Comparison of ENCODE assay signal across 7 mouse cellular contexts in genomic region chr7:98349096-98349495, GRCm38 (mm10). TPM values are rescaled to one million over a fixed set of nuclear protein-coding genes. Genes with fewer than 3 reads are reported as not detected.
DNase-seq lines count a peak whose midpoint lies in the region; ATAC-seq and TF ChIP-seq lines count a peak whose summit lies in the region.

No protein-coding gene starts in this region.

- TF ChIP-seq EP300 in MEL (IDR thresholded peaks at IDR 0.05; ENCODE audit: low read depth in 1 of 2, low read length in 2 of 2), result no peak

- no peak overlapping the region for H3K9ac ChIP-seq in MEL (ENCODE audit: control insufficient read depth, low read depth, low read length, poor library complexity, severe bottlenecking)
- H3K9ac ChIP-seq in embryonic facial prominence, embryonic 14.5 days (ENCODE audit: low read depth, low read length), result no peak overlapping the region

- H3K4me2 ChIP-seq in embryonic facial prominence, embryonic 14.5 days (ENCODE audit: low read depth, low read length), result no peak overlapping the region

- H3K79me2 ChIP-seq in MEL (ENCODE audit: control insufficient read depth, insufficient read depth, low read length, poor library complexity), result no peaks in the 10 kb centered on the region

- no peak overlapping the region for H3K4me3 ChIP-seq in MEL (ENCODE audit: control insufficient read depth in 1 of 2, insufficient read depth in 1 of 2, low read depth in 2 of 2, low read length in 2 of 2)
- no peak overlapping the region for H3K4me3 ChIP-seq in embryonic facial prominence, embryonic 14.5 days (ENCODE audit: low read depth, low read length)
- no peak overlapping the region for H3K4me3 ChIP-seq in small intestine, adult 2 months (ENCODE audit: low read depth, low read length)

- no peak overlapping the region for H3K27ac ChIP-seq in MEL (ENCODE audit: control insufficient read depth, low read depth, low read length)
- H3K27ac ChIP-seq in embryonic facial prominence, embryonic 14.5 days (replicated peaks; ENCODE audit: low read depth, low read length), result no peak overlapping the region
- no peak overlapping the region for H3K27ac ChIP-seq in small intestine, adult 2 months (ENCODE audit: insufficient read depth, low read depth, low read length)

- H3K36me3 ChIP-seq in MEL (ENCODE audit: control insufficient read depth in 1 of 2, insufficient read depth in 2 of 2, low read length in 2 of 2), result no peaks in the 10 kb centered on the region
- H3K36me3 ChIP-seq in embryonic facial prominence, embryonic 14.5 days (ENCODE audit: control insufficient read depth, insufficient read depth, low read length), result peaks cover 28% of the 10 kb centered on the region
- H3K36me3 ChIP-seq in small intestine, adult 2 months (ENCODE audit: control insufficient read depth, insufficient read depth, low read length), result peaks cover 21% of the 10 kb centered on the region

- ATAC-seq in embryonic facial prominence, embryonic 14.5 days (ENCODE audit: low read depth), result peak; percentile 48

- TF ChIP-seq POLR2A in MEL (IDR thresholded peaks at IDR 0.05; ENCODE audit: control insufficient read depth in 1 of 2, insufficient read depth in 1 of 2, low read depth in 1 of 2, low read length in 2 of 2, poor library complexity in 1 of 2), result no peak
- TF ChIP-seq POLR2A in small intestine, adult 2 months (IDR thresholded peaks at IDR 0.05; ENCODE audit: low read depth, low read length), result no peak

- peak; percentile 78 for DNase-seq in MEL (ENCODE audit: low read depth, low spot score)
- DNase-seq in adrenal gland, postnatal 4 days (ENCODE audit: low spot score in 2 of 2), result peak; percentile 75 to 79
- peak; percentile 69 for DNase-seq in embryonic facial prominence, embryonic 14.5 days (ENCODE audit: low spot score)
- DNase-seq in heart, postnatal 14 days, result peak; percentile 88 to 92
- DNase-seq in layer of hippocampus, adult 9-11 months, result peak; percentile 48
- peak; percentile 81 to 90 for DNase-seq in lung, postnatal 4 days

- no peaks in the 10 kb centered on the region for H3K27me3 ChIP-seq in MEL (ENCODE audit: control insufficient read depth in 1 of 2, insufficient read depth in 2 of 2, low read length in 2 of 2)
- no peaks in the 10 kb centered on the region for H3K27me3 ChIP-seq in embryonic facial prominence, embryonic 14.5 days (replicated peaks; ENCODE audit: control insufficient read depth, insufficient read depth, low read length)
- no peaks in the 10 kb centered on the region for H3K27me3 ChIP-seq in small intestine, adult 2 months (ENCODE audit: control insufficient read depth, insufficient read depth, low read length)

- TF ChIP-seq CTCF in MEL (IDR thresholded peaks at IDR 0.05 in 2 of 3, conservative IDR thresholded peaks at IDR 0.05 in 1 of 3; ENCODE audit: control insufficient read depth in 1 of 3, insufficient read depth in 1 of 3, low read depth in 2 of 3, low read length in 3 of 3, poor library complexity in 1 of 3, severe bottlenecking in 1 of 3), result peak; percentile 77 to 91 (median 78)
- TF ChIP-seq CTCF in small intestine, adult 2 months (IDR thresholded peaks at IDR 0.05; ENCODE audit: extremely low read depth, insufficient read length, insufficient replicate concordance, low read depth, low read length), result peak; percentile 93

- intact Hi-C loops in heart, postnatal 14 days (cut with DNase I), result loop anchor here (1.0 kb wide), 1 partner anchor 82 kb away; no protein-coding TSS in a partner anchor

- peak; percentile 65 for TF ChIP-seq RAD21 in MEL (IDR thresholded peaks at IDR 0.05; ENCODE audit: low read depth, low read length)

- 22% methylated on average over 4 of the region's 5 CpGs for WGBS in embryonic facial prominence, embryonic 14.5 days
- 15% methylated on average over 5 of the region's 5 CpGs for WGBS in small intestine, adult 2 months

- H3K9me3 ChIP-seq in MEL (replicated peaks; ENCODE audit: insufficient read depth, low read length), result no peaks in the 10 kb centered on the region
- no peaks in the 10 kb centered on the region for H3K9me3 ChIP-seq in embryonic facial prominence, embryonic 14.5 days (ENCODE audit: control insufficient read depth, low read length)

- no peaks in the 10 kb centered on the region for H3K4me1 ChIP-seq in MEL (ENCODE audit: control insufficient read depth in 1 of 2, insufficient read depth in 2 of 2, low read length in 2 of 2)
- H3K4me1 ChIP-seq in embryonic facial prominence, embryonic 14.5 days (ENCODE audit: control insufficient read depth, insufficient read depth, low read length), result peaks cover 6% of the 10 kb centered on the region
- H3K4me1 ChIP-seq in small intestine, adult 2 months (ENCODE audit: control insufficient read depth, insufficient read depth, insufficient read length, low read length), result peaks cover 7% of the 10 kb centered on the region

TF ChIP-seq in MEL, 35 proteins besides CTCF, POLR2A, EP300 and RAD21:
- TF ChIP-seq NELFE (IDR thresholded peaks at IDR 0.05; ENCODE audit: low read depth, low read length), result no peak
- peak; percentile 48 for TF ChIP-seq ZC3H11A (IDR thresholded peaks at IDR 0.05; ENCODE audit: low read depth, low read length)
- TF ChIP-seq SMC3 (IDR thresholded peaks at IDR 0.05; ENCODE audit: low read depth, low read length), result peak; percentile 77

RNA-seq across cellular contexts. Expression of gene Tsku, which starts 12.0 kb away (rescaled TPM):
- 0.12 and 0.16 TPM in 2 replicates for total RNA-seq in MEL (2012; rRNA removed)
- under 1 TPM in 1 of 2 experiments, not detected in 1; 0.99 TPM for polyA plus RNA-seq in MEL (2012; ENCODE audit: insufficient read depth in 1 of 2, insufficient read length in 2 of 2, low read depth in 1 of 2, low replicate concordance in 2 of 2, missing spikeins in 1 of 2)
- 10 to 100 TPM; 10.3 to 12.1 TPM for total RNA-seq in adrenal gland, postnatal 4 days (2021)
- polyA plus RNA-seq in embryonic facial prominence, embryonic 14.5 days (2014; fragmentation: Nextera tagmentation; extraction: Ambion mirVana), result 23.6 and 24.7 TPM in 2 replicates
- total RNA-seq in heart, postnatal 14 days (2021), result 1 to 10 TPM; 4.0 to 4.4 TPM
- polyA plus RNA-seq in small intestine, adult 2 months (2012; rRNA removed), result 34.0 and 55.0 TPM in 2 replicates

RNA-seq across cellular contexts. Expression of gene Acer3, which starts 28.1 kb away (rescaled TPM):
- total RNA-seq in MEL (2012; rRNA removed), result 41.7 and 44.3 TPM in 2 replicates
- polyA plus RNA-seq in MEL (2012; ENCODE audit: insufficient read depth in 1 of 2, insufficient read length in 2 of 2, low read depth in 1 of 2, low replicate concordance in 2 of 2, missing spikeins in 1 of 2), result 10 to 100 TPM in 1 of 2 experiments, not detected in 1; 17.2 TPM
- total RNA-seq in adrenal gland, postnatal 4 days (2021), result 10 to 100 TPM; 20.3 to 24.2 TPM
- polyA plus RNA-seq in embryonic facial prominence, embryonic 14.5 days (2014; fragmentation: Nextera tagmentation; extraction: Ambion mirVana), result 31.8 and 34.3 TPM in 2 replicates
- 10 to 100 TPM in 1 of 2 experiments, 1 to 10 TPM in 1; 9.9 to 11.3 TPM for total RNA-seq in heart, postnatal 14 days (2021)
- 1.4 and 4.2 TPM in 2 replicates for polyA plus RNA-seq in small intestine, adult 2 months (2012; rRNA removed)
